Mouse (Mus musculus) liver, embryonic 14.5 days (tissue): ENCODE data around the gene Clint1.

ENCODE experiments used
- CTCF ChIP-seq: IDR thresholded peaks from 2 replicates; pipeline ENCODE4 v1.5.1; 2016; ENCODE audit warnings: antibody characterized with exemption, low read depth, control low read depth
- EP300 ChIP-seq: IDR thresholded peaks from 2 replicates; pipeline ENCODE4 v1.6.1; 2016; ENCODE audit warnings: antibody characterized with exemption, low read depth

DNA sequence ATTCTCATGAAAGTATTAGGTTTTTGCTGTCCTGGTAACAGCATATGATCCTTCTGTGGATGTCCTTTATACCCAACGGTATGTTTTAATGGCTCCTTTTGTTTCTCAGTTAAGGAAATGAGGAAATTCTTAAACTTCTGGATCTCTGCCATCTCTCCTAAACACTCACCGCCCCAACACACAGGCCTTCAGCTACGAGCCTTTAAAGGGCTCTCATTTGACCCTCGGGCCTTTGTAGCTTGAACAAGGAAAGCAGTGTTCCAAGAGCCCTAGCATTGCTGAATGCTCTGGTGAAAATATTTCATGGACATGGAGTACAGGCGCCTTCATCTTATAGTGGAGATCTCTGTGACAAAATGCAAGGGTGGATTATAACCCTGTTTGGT, 29.8 kb downstream of the Clint1 start:
- TF ChIP-seq CTCF (no peak), EP300 (no peak)
